Mouse (Mus musculus): ENCODE data around the gene Dcaf12. TPM values are rescaled to one million over a fixed set of nuclear protein-coding genes. Genes with fewer than 3 reads are reported as not detected.

Gene Dcaf12
- total RNA-seq (2021), result 10 to 100 TPM; 31.5 to 57.9 TPM
- polyA plus RNA-seq (2012; rRNA removed), result 26.5 and 32.4 TPM in 2 replicates
- long read RNA-seq, transcript Dcaf12-201 (9 exons, 3,442 nt), result major isoform, 103 of 112 reads
- long read RNA-seq, partial matches to known transcripts, result 5 of 112 reads
- long read RNA-seq, other reads (novel, unspliced or antisense), result 4 of 112 reads

GRCm38 (mm10) chr4:41314141-41315129 lies at the start of gene Dcaf12:
Gene Dcaf12, minus strand, starts transcription at chr4:41314889.
- peak within 1 kb of the TSS; percentile 81 for H3K4me3 ChIP-seq
- peak within 1 kb of the TSS; percentile 100 for H3K27ac ChIP-seq
- under 1% methylated on average over 70 of the region's 70 CpGs for WGBS
- TF ChIP-seq CTCF (IDR thresholded peaks at IDR 0.05), result no peak
- TF ChIP-seq EP300 (IDR thresholded peaks at IDR 0.05; ENCODE audit: insufficient read depth, low read depth, low read length), result peak; percentile 87
- TF ChIP-seq POLR2A (IDR thresholded peaks at IDR 0.05; ENCODE audit: insufficient read depth, low read depth, low read length), result peak; percentile 93
- DNase-seq, result peak; percentile 94 to 97
- no peaks in the 10 kb centered on the region for H3K27me3 ChIP-seq (ENCODE audit: control insufficient read depth, insufficient read depth, low read length)
- peaks cover 1% of the 10 kb centered on the region; the same call in 1 of the 2 replicates for H3K79me2 ChIP-seq (replicated peaks; ENCODE audit: control insufficient read depth, insufficient read depth, low read length)
- peaks cover 4% of the 10 kb centered on the region for H3K4me1 ChIP-seq (ENCODE audit: control insufficient read depth, insufficient read depth, low read length)
- H3K9ac ChIP-seq (ENCODE audit: low read depth, low read length), result peak within 1 kb of the TSS; percentile 96
- intact Hi-C loops (cut with DNase I), result loop anchor here (1.0 to 2.0 kb wide), 3 partner anchors 35 to 74 kb away; partner anchors contain the start of gene Ubap2
- H3K36me3 ChIP-seq (ENCODE audit: control insufficient read depth, insufficient read depth, low read length), result peaks cover 14% of the 10 kb centered on the region

- intact Hi-C loops (cut with DNase I), result no loop called here
- Histone ChIP-seq H3K36me3 (ENCODE audit: control insufficient read depth, insufficient read depth, low read length) (peaks cover 5% of the 10 kb centered on the region), H3K9ac (ENCODE audit: low read depth, low read length) (no peak overlapping the region), H3K4me3 (no peak overlapping the region), H3K4me1 (ENCODE audit: control insufficient read depth, insufficient read depth, low read length) (peaks cover 1% of the 10 kb centered on the region; the same call in 1 of the 2 replicates), H3K79me2 (replicated peaks; ENCODE audit: control insufficient read depth, insufficient read depth, low read length) (peaks cover 9% of the 10 kb centered on the region), H3K27me3 (ENCODE audit: control insufficient read depth, insufficient read depth, low read length) (no peaks in the 10 kb centered on the region), H3K27ac (no peak overlapping the region)
- DNase-seq, result no peak
- no peak for TF ChIP-seq CTCF (IDR thresholded peaks at IDR 0.05)
- 87% methylated on average over 3 of the region's 3 CpGs for WGBS
These were observed 46.4 kb upstream of the Dcaf12 start for GRCm38 (mm10) chr4:41361059-41361458.

- no peak for DNase-seq
- Histone ChIP-seq H3K27ac (no peak overlapping the region), H3K79me2 (replicated peaks; ENCODE audit: control insufficient read depth, insufficient read depth, low read length) (peaks cover 10% of the 10 kb centered on the region), H3K4me3 (no peak overlapping the region), H3K4me1 (ENCODE audit: control insufficient read depth, insufficient read depth, low read length) (peaks cover 1% of the 10 kb centered on the region; the same call in 1 of the 2 replicates), H3K36me3 (ENCODE audit: control insufficient read depth, insufficient read depth, low read length) (peaks cover 5% of the 10 kb centered on the region), H3K27me3 (ENCODE audit: control insufficient read depth, insufficient read depth, low read length) (no peaks in the 10 kb centered on the region), H3K9ac (ENCODE audit: low read depth, low read length) (no peak overlapping the region)
- WGBS, result 91% methylated on average over 7 of the region's 7 CpGs
- intact Hi-C loops (cut with DNase I), result no loop called here
- TF ChIP-seq POLR2A (IDR thresholded peaks at IDR 0.05; ENCODE audit: insufficient read depth, low read depth, low read length), result no peak
- TF ChIP-seq CTCF (IDR thresholded peaks at IDR 0.05), result no peak
- no peak for TF ChIP-seq EP300 (IDR thresholded peaks at IDR 0.05; ENCODE audit: insufficient read depth, low read depth, low read length)
These were observed 44.7 kb upstream of the Dcaf12 start for GRCm38 (mm10) chr4:41359358-41359757.

DNA sequence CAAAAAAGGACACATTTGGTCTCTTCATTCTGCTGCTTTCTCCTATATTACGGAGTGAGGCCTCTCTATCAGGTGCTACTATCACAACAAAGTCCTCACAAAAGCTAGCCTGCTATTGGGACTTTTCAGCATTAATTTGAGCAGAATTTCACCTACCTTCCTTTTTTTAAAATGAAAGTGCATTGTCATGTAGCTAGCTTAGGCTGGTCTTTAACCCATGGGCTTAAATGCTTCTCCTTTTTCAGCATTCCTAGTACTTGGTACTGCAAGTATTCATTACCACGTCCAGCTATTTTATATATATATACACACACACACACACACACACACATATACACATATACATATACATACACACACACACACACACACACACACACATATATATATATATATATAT lies 44.0 kb upstream of the Dcaf12 start:
- no peak overlapping the region for H3K27ac ChIP-seq
- intact Hi-C loops (cut with DNase I), result no loop called here
- 80% methylated on average over 2 of the region's 2 CpGs for whole genome bisulfite sequencing
- peaks cover 5% of the 10 kb centered on the region for H3K36me3 ChIP-seq (ENCODE audit: control insufficient read depth, insufficient read depth, low read length)
- TF ChIP-seq CTCF (IDR thresholded peaks at IDR 0.05) (no peak), POLR2A (IDR thresholded peaks at IDR 0.05; ENCODE audit: insufficient read depth, low read depth, low read length) (no peak), EP300 (IDR thresholded peaks at IDR 0.05; ENCODE audit: insufficient read depth, low read depth, low read length) (no peak)
- no peak overlapping the region for H3K4me3 ChIP-seq
- peaks cover 1% of the 10 kb centered on the region; the same call in 1 of the 2 replicates for H3K4me1 ChIP-seq (ENCODE audit: control insufficient read depth, insufficient read depth, low read length)
- H3K27me3 ChIP-seq (ENCODE audit: control insufficient read depth, insufficient read depth, low read length), result no peaks in the 10 kb centered on the region
- H3K9ac ChIP-seq (ENCODE audit: low read depth, low read length), result no peak overlapping the region
- H3K79me2 ChIP-seq (replicated peaks; ENCODE audit: control insufficient read depth, insufficient read depth, low read length), result peaks cover 11% of the 10 kb centered on the region
- no peak for DNase-seq

- intact Hi-C loops (cut with DNase I), result no loop called here
- no peak overlapping the region for H3K27ac ChIP-seq
- WGBS, result 89% methylated on average over 2 of the region's 2 CpGs
- H3K4me1 ChIP-seq (ENCODE audit: control insufficient read depth, insufficient read depth, low read length), result peaks cover 1% of the 10 kb centered on the region; the same call in 1 of the 2 replicates
- no peak overlapping the region for H3K4me3 ChIP-seq
- no peaks in the 10 kb centered on the region for H3K27me3 ChIP-seq (ENCODE audit: control insufficient read depth, insufficient read depth, low read length)
- H3K79me2 ChIP-seq (replicated peaks; ENCODE audit: control insufficient read depth, insufficient read depth, low read length), result peaks cover 11% of the 10 kb centered on the region
- H3K36me3 ChIP-seq (ENCODE audit: control insufficient read depth, insufficient read depth, low read length), result peaks cover 8% of the 10 kb centered on the region
- no peak for DNase-seq
- no peak overlapping the region for H3K9ac ChIP-seq (ENCODE audit: low read depth, low read length)
- TF ChIP-seq CTCF (IDR thresholded peaks at IDR 0.05), result no peak
- TF ChIP-seq EP300 (IDR thresholded peaks at IDR 0.05; ENCODE audit: insufficient read depth, low read depth, low read length), result no peak
- no peak for TF ChIP-seq POLR2A (IDR thresholded peaks at IDR 0.05; ENCODE audit: insufficient read depth, low read depth, low read length)
These were observed 42.5 kb upstream of the Dcaf12 start for GRCm38 (mm10) chr4:41357154-41357553.

- 74% methylated on average over 1 of the region's 1 CpGs for WGBS
- H3K4me3 ChIP-seq, result no peak overlapping the region
These were observed 38.6 kb upstream of the Dcaf12 start for GRCm38 (mm10) chr4:41353265-41353664.

More at GRCm38 (mm10) chr4:41353265-41353664, 38.6 kb upstream of the Dcaf12 start:
- Histone ChIP-seq H3K27me3 (ENCODE audit: control insufficient read depth, insufficient read depth, low read length) (no peaks in the 10 kb centered on the region), H3K4me1 (ENCODE audit: control insufficient read depth, insufficient read depth, low read length) (peaks cover 5% of the 10 kb centered on the region), H3K36me3 (ENCODE audit: control insufficient read depth, insufficient read depth, low read length) (peaks cover 12% of the 10 kb centered on the region), H3K79me2 (replicated peaks; ENCODE audit: control insufficient read depth, insufficient read depth, low read length) (peaks cover 8% of the 10 kb centered on the region), H3K27ac (no peak overlapping the region), H3K9ac (ENCODE audit: low read depth, low read length) (no peak overlapping the region)
- TF ChIP-seq CTCF (IDR thresholded peaks at IDR 0.05) (peak; percentile 13; the same call in 1 of the 2 replicates), POLR2A (IDR thresholded peaks at IDR 0.05; ENCODE audit: insufficient read depth, low read depth, low read length) (no peak)
- no peak for DNase-seq
- intact Hi-C loops (cut with DNase I), result no loop called here

All from heart, adult 2 months (tissue).